Mouse (Mus musculus): ENCODE data around the gene 4921536K21Rik. TPM values are rescaled to one million over a fixed set of nuclear protein-coding genes. Genes with fewer than 3 reads are reported as not detected.

Gene 4921536K21Rik
- polyA plus RNA-seq, 1 experiment, result 0.86 TPM

DNA sequence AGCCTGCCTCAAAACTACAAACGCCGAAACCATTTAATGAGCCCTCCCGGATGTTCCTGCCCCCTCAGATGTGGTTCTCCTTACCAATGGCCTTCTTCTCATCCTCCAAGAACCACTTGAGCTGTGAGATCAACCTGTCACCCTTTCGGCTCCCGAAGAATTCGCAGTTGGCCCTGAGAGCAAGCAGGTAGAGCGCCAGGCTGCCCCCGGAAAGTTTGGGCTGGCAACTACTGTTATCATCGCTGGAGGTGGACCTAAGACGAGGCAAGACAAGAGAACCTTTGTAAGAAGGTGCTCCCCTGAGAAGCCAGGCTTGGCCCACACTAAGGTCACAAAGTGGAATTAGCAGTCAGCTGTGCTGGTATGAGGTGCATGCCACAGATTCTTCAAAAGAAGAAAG is 31.0 kb upstream of the 4921536K21Rik start:
- H3K4me1 ChIP-seq (ENCODE audit: control insufficient read depth, insufficient read depth, low read length), result no peaks in the 10 kb centered on the region
- no peak overlapping the region for H3K27ac ChIP-seq (ENCODE audit: insufficient read depth, low read length)
- H3K4me3 ChIP-seq (ENCODE audit: insufficient read depth, low read length), result no peak overlapping the region
- no peak for TF ChIP-seq CTCF (IDR thresholded peaks at IDR 0.05; ENCODE audit: borderline replicate concordance, insufficient read depth, low read length)
- no peak for TF ChIP-seq POLR2A (IDR thresholded peaks at IDR 0.05; ENCODE audit: low read depth, low read length)

- no peak overlapping the region for H3K27ac ChIP-seq (ENCODE audit: insufficient read depth, low read length)
- no peak overlapping the region for H3K4me3 ChIP-seq (ENCODE audit: insufficient read depth, low read length)
- no peaks in the 10 kb centered on the region for H3K4me1 ChIP-seq (ENCODE audit: control insufficient read depth, insufficient read depth, low read length)
- TF ChIP-seq POLR2A (IDR thresholded peaks at IDR 0.05; ENCODE audit: low read depth, low read length) (no peak), CTCF (IDR thresholded peaks at IDR 0.05; ENCODE audit: borderline replicate concordance, insufficient read depth, low read length) (no peak)
These were observed 27.8 kb upstream of the 4921536K21Rik start for GRCm38 (mm10) chr11:3922731-3923130.

DNA sequence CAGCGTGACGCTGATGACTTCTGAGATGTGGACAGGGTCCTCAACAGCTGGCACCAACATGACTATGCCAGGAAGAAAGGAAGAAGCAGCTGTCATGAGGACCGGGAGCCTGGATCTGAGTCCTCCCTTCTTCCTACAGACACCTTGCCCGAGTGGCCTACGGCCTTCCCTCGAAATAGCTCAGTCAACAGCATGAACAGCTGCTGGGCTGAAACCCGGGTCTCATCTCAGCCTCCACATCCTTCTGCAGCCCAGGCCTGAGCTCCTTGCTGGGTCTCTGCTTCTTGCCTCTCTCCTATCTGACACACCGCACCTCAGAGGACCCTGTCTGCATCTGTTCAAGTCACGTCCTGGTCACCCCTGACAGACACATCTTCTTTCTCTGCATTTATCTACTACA is 27.2 kb upstream of the 4921536K21Rik start:
- TF ChIP-seq CTCF (IDR thresholded peaks at IDR 0.05; ENCODE audit: borderline replicate concordance, insufficient read depth, low read length) (no peak), POLR2A (IDR thresholded peaks at IDR 0.05; ENCODE audit: low read depth, low read length) (no peak)
- no peak overlapping the region for H3K4me3 ChIP-seq (ENCODE audit: insufficient read depth, low read length)
- H3K27ac ChIP-seq (ENCODE audit: insufficient read depth, low read length), result no peak overlapping the region
- H3K4me1 ChIP-seq (ENCODE audit: control insufficient read depth, insufficient read depth, low read length), result no peaks in the 10 kb centered on the region

DNA sequence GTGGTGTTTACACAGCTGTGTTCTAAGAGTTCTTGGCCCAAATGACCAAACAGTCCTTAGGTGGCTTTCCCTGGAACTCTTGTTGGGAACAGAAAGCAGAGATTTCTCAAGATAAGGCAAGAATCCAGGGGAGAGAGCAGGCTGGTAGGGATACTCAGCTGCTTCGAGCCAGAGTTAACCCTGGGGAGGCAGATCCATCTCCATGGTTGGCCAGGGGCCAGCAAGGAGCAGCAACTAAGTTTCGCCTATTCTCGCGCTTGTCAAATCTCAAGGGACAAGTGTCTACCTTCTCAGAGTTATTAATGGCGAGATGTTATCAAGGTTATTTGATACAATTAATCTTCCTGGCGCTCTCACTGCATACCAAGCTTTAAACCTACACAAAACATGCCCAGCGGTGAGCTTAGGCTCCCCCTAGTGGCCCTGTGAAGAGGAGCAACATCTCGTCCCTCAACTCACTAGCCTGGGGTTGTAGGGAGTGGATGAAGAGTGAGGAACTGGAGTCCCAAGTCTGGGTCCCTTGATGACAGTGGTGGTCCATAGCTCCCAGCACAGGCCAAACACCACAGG is 26.5 kb upstream of the 4921536K21Rik start:
- TF ChIP-seq CTCF (IDR thresholded peaks at IDR 0.05; ENCODE audit: borderline replicate concordance, insufficient read depth, low read length) (peak; percentile 69), POLR2A (IDR thresholded peaks at IDR 0.05; ENCODE audit: low read depth, low read length) (no peak)
- H3K4me1 ChIP-seq (ENCODE audit: control insufficient read depth, insufficient read depth, low read length), result no peaks in the 10 kb centered on the region
- H3K4me3 ChIP-seq (ENCODE audit: insufficient read depth, low read length), result no peak overlapping the region
- no peak overlapping the region for H3K27ac ChIP-seq (ENCODE audit: insufficient read depth, low read length)

- Histone ChIP-seq H3K27ac (ENCODE audit: insufficient read depth, low read length) (no peak overlapping the region), H3K4me3 (ENCODE audit: insufficient read depth, low read length) (no peak overlapping the region), H3K4me1 (ENCODE audit: control insufficient read depth, insufficient read depth, low read length) (0 out of 2 replicates have a peak, but pooled peaks cover 3% of the 10 kb centered on the region)
- TF ChIP-seq POLR2A (IDR thresholded peaks at IDR 0.05; ENCODE audit: low read depth, low read length) (no peak), CTCF (IDR thresholded peaks at IDR 0.05; ENCODE audit: borderline replicate concordance, insufficient read depth, low read length) (no peak)
These were observed 25.6 kb upstream of the 4921536K21Rik start for GRCm38 (mm10) chr11:3920476-3920875.

DNA sequence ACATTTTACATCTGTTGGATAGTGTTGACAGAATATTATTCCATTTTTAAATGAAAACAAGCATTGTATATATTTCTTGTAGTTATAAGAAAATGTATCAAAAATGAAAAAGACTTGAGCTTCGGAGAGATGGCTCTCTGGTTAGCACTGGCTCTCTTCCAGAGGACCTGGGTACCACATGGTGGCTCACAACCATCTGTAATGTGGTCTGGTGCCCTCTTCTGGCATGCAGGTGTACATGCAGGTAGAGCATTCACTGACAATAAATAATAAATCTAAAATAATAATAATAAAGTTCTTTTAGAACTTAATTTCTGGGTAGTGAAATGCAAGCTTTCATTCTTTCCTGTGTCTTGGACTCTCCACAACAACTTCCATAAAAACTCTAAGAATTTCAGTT is 23.8 kb upstream of the 4921536K21Rik start:
- Histone ChIP-seq H3K27ac (ENCODE audit: insufficient read depth, low read length) (no peak overlapping the region), H3K4me1 (ENCODE audit: control insufficient read depth, insufficient read depth, low read length) (0 out of 2 replicates have a peak, but pooled peaks cover 3% of the 10 kb centered on the region), H3K4me3 (ENCODE audit: insufficient read depth, low read length) (no peak overlapping the region)
- TF ChIP-seq CTCF (IDR thresholded peaks at IDR 0.05; ENCODE audit: borderline replicate concordance, insufficient read depth, low read length) (peak; percentile 44; the same call in 1 of the 2 replicates), POLR2A (IDR thresholded peaks at IDR 0.05; ENCODE audit: low read depth, low read length) (no peak)

DNA sequence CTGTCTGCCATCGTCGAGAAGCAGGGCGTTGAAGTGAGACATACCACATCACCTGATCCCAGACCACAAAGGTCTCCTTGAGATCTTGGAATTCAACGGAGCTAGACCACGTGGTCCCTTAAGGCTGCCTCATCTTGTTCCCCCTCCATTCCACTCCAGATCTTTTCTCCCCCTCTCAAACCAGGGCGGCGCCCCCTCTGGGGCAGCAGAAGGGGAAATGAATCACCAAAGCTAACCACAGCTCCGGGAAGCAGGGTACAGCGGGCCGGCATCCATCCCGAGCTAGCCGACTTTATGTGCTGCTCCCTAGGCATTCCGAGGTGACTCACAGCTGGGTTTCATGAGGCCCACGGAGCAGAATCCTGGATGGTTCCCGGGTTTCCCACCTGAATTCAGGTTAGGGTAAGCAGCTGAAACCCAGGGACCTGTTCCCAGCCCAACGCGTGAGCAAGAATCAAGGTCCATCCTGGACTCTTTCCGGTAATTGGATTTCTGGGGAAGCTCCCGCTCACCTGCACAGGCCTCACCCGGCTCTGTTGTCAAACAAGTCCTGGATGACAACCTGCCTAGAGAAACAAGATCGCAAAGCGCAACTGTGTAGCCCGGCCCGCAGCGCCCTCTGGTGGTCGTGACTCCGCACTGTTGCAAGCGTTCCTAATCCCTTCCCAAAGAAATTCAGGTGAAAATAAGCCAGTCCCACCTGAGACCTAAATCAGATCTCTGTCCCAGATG is 19.4 kb upstream of the 4921536K21Rik start, which contains the start of gene Slc35e4:
Gene Slc35e4 (minus strand): TSS at position 556 of the 732 bp plus-strand sequence.
- Histone ChIP-seq H3K4me3 (ENCODE audit: insufficient read depth, low read length) (peak within 1 kb of the TSS; percentile 65), H3K4me1 (ENCODE audit: control insufficient read depth, insufficient read depth, low read length) (0 out of 2 replicates have a peak, but pooled peaks cover 8% of the 10 kb centered on the region), H3K27ac (ENCODE audit: insufficient read depth, low read length) (peak within 1 kb of the TSS; percentile 96)
- peak; percentile 87 for TF ChIP-seq CTCF (IDR thresholded peaks at IDR 0.05; ENCODE audit: borderline replicate concordance, insufficient read depth, low read length)
- TF ChIP-seq POLR2A (IDR thresholded peaks at IDR 0.05; ENCODE audit: low read depth, low read length), result peak; percentile 29; the same call in 1 of the 2 replicates

DNA sequence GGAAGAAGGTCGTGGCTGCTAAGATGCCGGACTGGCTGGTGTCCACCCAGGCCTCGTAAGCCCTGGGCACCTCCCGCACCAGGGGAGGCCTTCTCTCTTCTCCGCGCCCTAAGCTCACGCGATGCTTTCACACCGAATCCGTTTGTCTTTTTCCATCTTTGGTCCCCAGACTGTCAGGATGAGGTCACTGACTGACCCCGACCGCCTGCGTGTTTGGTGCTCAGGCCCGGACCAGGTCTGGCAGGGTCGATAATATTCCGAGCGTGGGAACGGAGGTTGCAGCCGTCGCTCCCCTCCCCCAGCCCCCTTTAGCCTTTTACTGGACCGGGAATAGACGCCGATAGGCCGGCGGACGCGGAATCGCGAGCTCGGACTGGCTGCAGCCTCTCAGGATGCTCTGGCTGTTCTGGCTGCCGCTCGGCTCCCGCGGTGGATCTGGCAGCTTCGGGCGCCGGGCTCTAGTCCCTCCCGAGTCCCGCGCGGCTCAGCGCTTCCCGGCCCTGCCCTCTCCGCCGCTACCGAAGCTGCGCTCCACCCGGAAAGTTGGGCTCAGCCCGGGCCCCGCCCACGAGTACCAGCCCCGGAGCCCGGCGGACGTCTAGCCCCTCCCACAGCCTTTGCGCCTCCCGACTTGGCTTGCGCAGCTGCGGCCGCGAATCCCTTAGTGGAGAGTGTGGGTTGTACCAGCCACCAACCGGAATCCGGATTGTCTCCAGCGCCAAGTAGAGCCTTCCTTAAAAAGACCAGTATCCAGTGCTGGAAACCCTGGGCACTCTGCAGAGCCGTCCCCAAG is 18.6 kb upstream of the 4921536K21Rik start:
- TF ChIP-seq POLR2A (IDR thresholded peaks at IDR 0.05; ENCODE audit: low read depth, low read length), result peak; percentile 54
- TF ChIP-seq CTCF (IDR thresholded peaks at IDR 0.05; ENCODE audit: borderline replicate concordance, insufficient read depth, low read length), result no peak
- Histone ChIP-seq H3K4me1 (ENCODE audit: control insufficient read depth, insufficient read depth, low read length) (0 out of 2 replicates have a peak, but pooled peaks cover 8% of the 10 kb centered on the region), H3K4me3 (ENCODE audit: insufficient read depth, low read length) (peak overlapping the region; percentile 65), H3K27ac (ENCODE audit: insufficient read depth, low read length) (peak overlapping the region; percentile 96)

- peak overlapping the region; percentile 79 for H3K27ac ChIP-seq (ENCODE audit: insufficient read depth, low read length)
- TF ChIP-seq POLR2A (IDR thresholded peaks at IDR 0.05; ENCODE audit: low read depth, low read length) (no peak), CTCF (IDR thresholded peaks at IDR 0.05; ENCODE audit: borderline replicate concordance, insufficient read depth, low read length) (no peak)
- peak overlapping the region; percentile 65 for H3K4me3 ChIP-seq (ENCODE audit: insufficient read depth, low read length)
- H3K4me1 ChIP-seq (ENCODE audit: control insufficient read depth, insufficient read depth, low read length), result 0 out of 2 replicates have a peak, but pooled peaks cover 8% of the 10 kb centered on the region
These were observed 18.0 kb upstream of the 4921536K21Rik start for GRCm38 (mm10) chr11:3912875-3913271.

Measured in embryonic fibroblast, embryonic 13.5 days (primary cell).